Mouse (Mus musculus): ENCODE results near the gene N4bp3. TPM values are rescaled to one million over a fixed set of nuclear protein-coding genes. Genes with fewer than 3 reads are reported as not detected.

Gene N4bp3
- total and polyA plus RNA-seq, 3 experiments = 19.1 to 22.1 (median 21.2) TPM

- no peak for DNase-seq (ENCODE audit: extremely low read depth)
- Histone ChIP-seq H3K36me3 (replicated peaks in 1 of 2; ENCODE audit: control insufficient read depth in 1 of 2, insufficient read depth in 1 of 2, low read length in 1 of 2) (peaks cover 15 to 47% of the 10 kb centered on the region in 2 experiments), H3K9me3 (replicated peaks; ENCODE audit: low read length) (no peaks in the 10 kb centered on the region), H3K79me2 (replicated peaks; ENCODE audit: control insufficient read depth, extremely low read depth, insufficient read depth, poor library complexity, severe bottlenecking) (peaks cover 3% of the 10 kb centered on the region; the same call in 1 of the 2 replicates), H3K27me3 (replicated peaks) (no peaks in the 10 kb centered on the region), H3K4me1 (ENCODE audit: control insufficient read depth in 1 of 2, insufficient read depth in 2 of 2) (peaks cover 23 to 81% of the 10 kb centered on the region in 2 experiments), H3K4me2 (ENCODE audit: insufficient read depth, low read depth, poor library complexity, severe bottlenecking) (no peak overlapping the region), H3K9ac (ENCODE audit: insufficient read depth, low read depth) (no peak overlapping the region), H3K27ac (ENCODE audit: insufficient read depth, low read depth) (no peak overlapping the region), H3K4me3 (replicated peaks in 1 of 3; ENCODE audit: low read depth in 2 of 3, low read length in 2 of 3, poor library complexity in 1 of 3) (no peak overlapping the region)
- TF ChIP-seq ETS1 (conservative IDR thresholded peaks at IDR 0.05; ENCODE audit: low read depth, low read length) (no peak), MXI1 (IDR thresholded peaks at IDR 0.05; ENCODE audit: low read depth, low read length) (no peak), IRF4 (IDR thresholded peaks at IDR 0.05; ENCODE audit: low read depth, low read length) (no peak), GABPA (IDR thresholded peaks at IDR 0.05; ENCODE audit: insufficient replicate concordance, low read depth, low read length) (no peak), SIN3A (IDR thresholded peaks at IDR 0.05; ENCODE audit: low read length) (no peak), ZC3H11A (IDR thresholded peaks at IDR 0.05; ENCODE audit: low read depth, low read length) (no peak), EP300 (IDR thresholded peaks at IDR 0.05; ENCODE audit: low read length) (no peak), POLR2AphosphoS2 (IDR thresholded peaks at IDR 0.05; ENCODE audit: low read depth, low read length) (no peak), TCF12 (IDR thresholded peaks at IDR 0.05; ENCODE audit: low read depth, low read length) (no peak), ZMIZ1 (IDR thresholded peaks at IDR 0.05; ENCODE audit: low read depth, low read length) (no peak), CTCF (conservative IDR thresholded peaks at IDR 0.05 in 1 of 2, IDR thresholded peaks at IDR 0.05 in 1 of 2; ENCODE audit: low read depth in 2 of 2, low read length in 2 of 2) (no peak), USF2 (conservative IDR thresholded peaks at IDR 0.05; ENCODE audit: low read depth, low read length) (no peak), ELF1 (IDR thresholded peaks at IDR 0.05; ENCODE audit: low read depth, low read length) (no peak), TBP (conservative IDR thresholded peaks at IDR 0.05; ENCODE audit: low read depth, low read length) (no peak), BHLHE40 (IDR thresholded peaks at IDR 0.05; ENCODE audit: low read depth, low read length) (no peak), ZNF384 (IDR thresholded peaks at IDR 0.05; ENCODE audit: low read depth, low read length) (no peak), USF1 (IDR thresholded peaks at IDR 0.05; ENCODE audit: low read depth, low read length) (no peak)
- dilution Hi-C loops (cut with MboI; ENCODE audit: extremely low pct_ligation_motif_present, extremely low pct_unique_long_range_greater_than_20kb, low sequenced_read_pairs) (no loop called here), in situ Hi-C loops (cut with MboI; ENCODE audit: low pct_ligation_motif_present, low pct_unique_long_range_greater_than_20kb, low sequenced_read_pairs) (no loop called here)
Measured at GRCm38 (mm10) chr11:51640748-51641147, 9.9 kb downstream of the N4bp3 start.

DNA sequence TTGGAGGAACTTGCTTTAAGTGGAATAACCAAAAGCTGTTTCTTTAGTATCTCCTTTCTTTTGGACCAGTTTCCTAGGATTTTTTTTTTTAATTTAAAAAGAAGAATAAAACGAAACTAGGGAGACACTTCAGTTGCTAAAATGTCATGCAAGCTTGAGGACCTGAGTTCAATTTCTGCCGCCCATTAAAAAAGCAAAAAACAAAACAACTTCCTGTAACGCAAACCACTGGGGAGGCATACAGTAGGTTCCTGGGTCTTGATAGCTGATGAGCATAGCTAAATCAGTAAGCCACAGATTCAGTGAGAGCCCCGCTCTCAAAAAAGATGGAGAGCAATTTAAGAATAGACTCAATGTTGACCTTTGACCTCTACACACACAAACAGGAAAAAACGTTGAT is 12.1 kb downstream of the N4bp3 start:
- Histone ChIP-seq H3K4me1 (ENCODE audit: control insufficient read depth in 1 of 2, insufficient read depth in 2 of 2) (peaks cover 7 to 77% of the 10 kb centered on the region in 2 experiments), H3K27me3 (replicated peaks) (no peaks in the 10 kb centered on the region), H3K4me3 (replicated peaks in 1 of 3; ENCODE audit: low read depth in 2 of 3, low read length in 2 of 3, poor library complexity in 1 of 3) (peak overlapping the region in 1 of 3 experiments; percentile 42), H3K9ac (ENCODE audit: insufficient read depth, low read depth) (peak overlapping the region; percentile 33), H3K4me2 (ENCODE audit: insufficient read depth, low read depth, poor library complexity, severe bottlenecking) (peak overlapping the region; percentile 81), H3K79me2 (replicated peaks; ENCODE audit: control insufficient read depth, extremely low read depth, insufficient read depth, poor library complexity, severe bottlenecking) (peaks cover 9% of the 10 kb centered on the region; the same call in 1 of the 2 replicates), H3K9me3 (replicated peaks; ENCODE audit: low read length) (no peaks in the 10 kb centered on the region), H3K36me3 (replicated peaks in 1 of 2; ENCODE audit: control insufficient read depth in 1 of 2, insufficient read depth in 1 of 2, low read length in 1 of 2) (peaks cover 6 to 42% of the 10 kb centered on the region in 2 experiments), H3K27ac (ENCODE audit: insufficient read depth, low read depth) (peak overlapping the region; percentile 79; the same call in 1 of the 2 replicates)
- TF ChIP-seq CTCF (conservative IDR thresholded peaks at IDR 0.05 in 1 of 2, IDR thresholded peaks at IDR 0.05 in 1 of 2; ENCODE audit: low read depth in 2 of 2, low read length in 2 of 2) = no peak
- TF ChIP-seq HCFC1 (IDR thresholded peaks at IDR 0.05; ENCODE audit: low read depth, low read length) = no peak
- TF ChIP-seq MAZ (IDR thresholded peaks at IDR 0.05; ENCODE audit: low read depth, low read length) = no peak
- no peak for TF ChIP-seq JUND (conservative IDR thresholded peaks at IDR 0.05; ENCODE audit: low read depth, low read length)
- no peak for TF ChIP-seq UBTF (IDR thresholded peaks at IDR 0.05; ENCODE audit: low read depth, low read length)
- no peak for TF ChIP-seq POLR2A (IDR thresholded peaks at IDR 0.05; ENCODE audit: low read depth, low read length)
- TF ChIP-seq SIN3A (IDR thresholded peaks at IDR 0.05; ENCODE audit: low read length) = no peak
- no peak for TF ChIP-seq IRF4 (IDR thresholded peaks at IDR 0.05; ENCODE audit: low read depth, low read length)
- TF ChIP-seq ELF1 (IDR thresholded peaks at IDR 0.05; ENCODE audit: low read depth, low read length) = no peak
- TF ChIP-seq JUN (IDR thresholded peaks at IDR 0.05; ENCODE audit: insufficient read depth, low read depth, low read length) = no peak
- no peak for TF ChIP-seq USF1 (IDR thresholded peaks at IDR 0.05; ENCODE audit: low read depth, low read length)
- no peak for TF ChIP-seq BHLHE40 (IDR thresholded peaks at IDR 0.05; ENCODE audit: low read depth, low read length)
- TF ChIP-seq TBP (conservative IDR thresholded peaks at IDR 0.05; ENCODE audit: low read depth, low read length) = no peak
- TF ChIP-seq RCOR1 (conservative IDR thresholded peaks at IDR 0.05; ENCODE audit: low read depth, low read length) = no peak
- TF ChIP-seq TCF12 (IDR thresholded peaks at IDR 0.05; ENCODE audit: low read depth, low read length) = no peak
- no peak for TF ChIP-seq CHD1 (IDR thresholded peaks at IDR 0.05; ENCODE audit: low read depth, low read length)
- TF ChIP-seq PAX5 (IDR thresholded peaks at IDR 0.05; ENCODE audit: low read length) = no peak
- in situ Hi-C loops (cut with MboI; ENCODE audit: low pct_ligation_motif_present, low pct_unique_long_range_greater_than_20kb, low sequenced_read_pairs) = no loop called here
- DNase-seq (ENCODE audit: extremely low read depth) = no peak
- dilution Hi-C loops (cut with MboI; ENCODE audit: extremely low pct_ligation_motif_present, extremely low pct_unique_long_range_greater_than_20kb, low sequenced_read_pairs) = no loop called here
